Mouse (Mus musculus): ENCODE results near the gene Cds2. TPM values are rescaled to one million over a fixed set of nuclear protein-coding genes. Genes with fewer than 3 reads are reported as not detected.
"Not testable (repeated sequence)": the region's sequence is repeated elsewhere in the genome, so short reads cannot be mapped to it uniquely, and the experiment has no call there.

Cds2 gene
- polyA plus RNA-seq, 1 experiment from 2014 or later = 43.7 TPM

DNA sequence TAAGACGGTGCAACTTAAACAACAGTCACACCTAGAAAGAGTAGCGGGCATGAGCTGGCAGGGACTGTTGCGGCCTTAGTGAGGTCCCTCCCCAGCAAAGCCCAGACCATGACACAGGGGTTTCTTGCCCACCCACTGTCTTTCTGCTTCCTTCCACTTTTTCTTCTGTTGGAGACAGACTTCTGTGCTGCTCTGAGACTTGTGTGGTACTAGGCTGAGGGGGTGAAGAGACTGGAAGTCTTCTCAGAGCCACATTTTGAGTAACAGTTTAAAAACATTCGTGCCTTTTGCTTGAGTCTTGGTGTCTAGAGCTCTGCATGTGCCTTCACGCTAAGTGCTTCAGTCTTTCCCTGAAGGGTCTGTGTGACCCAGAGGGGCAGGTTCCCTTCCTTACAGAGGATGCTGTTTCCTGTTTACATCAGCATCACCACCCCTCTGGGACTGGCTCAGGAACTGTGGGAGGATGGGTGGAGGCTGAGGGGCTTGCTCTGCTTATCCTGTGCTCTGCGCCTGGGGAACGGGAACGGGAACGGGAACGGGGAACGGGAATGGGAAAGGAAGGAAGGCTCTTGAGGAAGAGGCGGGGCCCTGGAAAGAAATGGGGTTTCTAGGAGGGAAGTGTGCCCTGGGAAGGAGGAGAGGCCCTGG lies 21.7 kb downstream of the Cds2 start:
- WGBS = 88% methylated on average over 12 of the region's 12 CpGs
- Histone ChIP-seq H3K4me1 (peaks cover 27% of the 10 kb centered on the region), H3K4me2 (replicated peaks) (no peak overlapping the region), H3K27me3 (no peaks in the 10 kb centered on the region), H3K27ac (no peak overlapping the region), H3K9ac (no peak overlapping the region), H3K36me3 (no peaks in the 10 kb centered on the region), H3K9me3 (replicated peaks) (0 out of 2 replicates have a peak, but pooled peaks cover 4% of the 10 kb centered on the region), H3K4me3 (no peak overlapping the region)
- no peak for ATAC-seq (ENCODE audit: low FRiP score)

DNA sequence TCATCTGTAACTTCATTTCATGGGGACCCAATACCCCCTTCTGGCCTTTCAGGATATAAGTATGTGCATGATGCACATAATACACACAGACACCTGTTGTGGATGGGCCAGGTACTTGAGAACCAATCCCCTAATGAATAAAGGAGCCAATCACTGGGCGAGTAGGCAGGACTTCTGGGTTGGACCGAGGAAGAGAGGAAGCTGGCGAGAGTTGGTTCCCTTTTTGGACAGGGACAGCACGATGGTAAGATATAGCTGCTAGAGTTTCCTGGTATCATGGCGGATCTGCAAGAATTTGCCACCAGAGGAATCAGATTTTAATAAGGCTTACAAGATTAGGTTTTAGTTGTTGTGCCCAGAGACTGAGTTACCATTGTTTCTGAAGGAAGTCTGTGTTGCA lies 22.8 kb downstream of the Cds2 start:
- peaks cover 27% of the 10 kb centered on the region for H3K4me1 ChIP-seq
- not testable (repeated sequence) for H3K27me3 ChIP-seq; ATAC-seq (ENCODE audit: low FRiP score); H3K9ac ChIP-seq; H3K36me3 ChIP-seq; H3K27ac ChIP-seq; H3K4me3 ChIP-seq; H3K4me2 ChIP-seq (replicated peaks); H3K9me3 ChIP-seq (replicated peaks)
- 92% methylated on average over 5 of the region's 5 CpGs for WGBS

DNA sequence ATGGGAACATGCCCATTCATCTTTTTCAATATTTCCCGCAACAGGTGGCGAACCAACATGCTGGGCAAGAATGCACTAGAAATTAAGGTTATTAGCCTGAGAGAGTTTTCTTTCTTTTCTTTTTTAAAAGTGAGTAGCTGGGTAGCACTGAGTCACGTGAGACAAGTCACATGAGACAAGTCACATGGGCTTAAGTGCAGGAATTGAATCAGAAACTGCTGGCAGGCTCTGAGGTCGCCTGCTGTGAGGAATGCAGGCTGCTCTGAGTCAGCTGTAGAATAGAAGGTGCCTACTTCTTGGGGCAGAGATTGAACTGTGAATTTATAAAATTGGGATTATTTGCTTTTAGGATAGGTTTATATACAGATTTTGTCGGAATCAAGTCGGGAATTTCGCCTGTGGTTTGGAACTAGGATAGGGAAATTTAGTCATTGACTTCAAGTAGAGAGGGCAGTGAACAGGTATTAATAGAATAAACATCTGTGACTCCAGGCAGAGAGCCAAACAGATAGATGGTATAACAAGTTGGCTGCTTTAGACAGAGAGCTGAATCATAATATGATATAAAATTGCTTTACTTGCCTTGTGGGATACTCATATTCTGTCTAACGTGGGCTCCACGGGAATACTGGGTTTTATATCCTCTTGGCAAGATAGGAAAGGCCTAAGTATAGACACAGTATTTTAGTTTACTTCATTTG lies 23.6 kb downstream of the Cds2 start:
- no peak overlapping the region for H3K4me2 ChIP-seq (replicated peaks)
- H3K27ac ChIP-seq = no peak overlapping the region
- no peak for ATAC-seq (ENCODE audit: low FRiP score)
- WGBS = 91% methylated on average over 9 of the region's 9 CpGs
- peaks cover 30% of the 10 kb centered on the region for H3K4me1 ChIP-seq
- no peaks in the 10 kb centered on the region for H3K27me3 ChIP-seq
- no peak overlapping the region for H3K4me3 ChIP-seq
- 0 out of 2 replicates have a peak, but pooled peaks cover 4% of the 10 kb centered on the region for H3K9me3 ChIP-seq (replicated peaks)
- H3K9ac ChIP-seq = no peak overlapping the region
- no peaks in the 10 kb centered on the region for H3K36me3 ChIP-seq

DNA sequence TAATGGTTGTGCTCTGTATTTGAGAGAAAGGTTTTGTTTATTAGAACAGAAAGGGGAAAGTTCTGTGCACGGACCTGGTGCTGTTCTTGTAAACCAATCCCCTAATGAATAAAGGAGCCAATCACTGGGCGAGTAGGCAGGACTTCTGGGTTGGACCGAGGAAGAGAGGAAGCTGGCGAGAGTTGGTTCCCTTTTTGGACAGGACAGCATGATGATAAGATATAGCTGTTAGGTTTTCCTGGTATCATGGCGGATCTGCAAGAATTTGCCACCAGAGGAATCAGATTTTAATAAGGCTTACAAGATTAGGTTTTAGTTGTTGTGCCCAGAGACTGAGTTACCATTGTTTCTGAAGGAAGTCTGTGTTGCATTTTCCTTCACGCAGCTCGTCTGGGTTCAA lies 26.3 kb downstream of the Cds2 start:
- H3K36me3 ChIP-seq; H3K9me3 ChIP-seq (replicated peaks); H3K27ac ChIP-seq; H3K27me3 ChIP-seq; H3K4me3 ChIP-seq; H3K9ac ChIP-seq; ATAC-seq (ENCODE audit: low FRiP score); H3K4me2 ChIP-seq (replicated peaks): not testable (repeated sequence)
- H3K4me1 ChIP-seq = peaks cover 19% of the 10 kb centered on the region
- 85% methylated on average over 5 of the region's 7 CpGs for WGBS

DNA sequence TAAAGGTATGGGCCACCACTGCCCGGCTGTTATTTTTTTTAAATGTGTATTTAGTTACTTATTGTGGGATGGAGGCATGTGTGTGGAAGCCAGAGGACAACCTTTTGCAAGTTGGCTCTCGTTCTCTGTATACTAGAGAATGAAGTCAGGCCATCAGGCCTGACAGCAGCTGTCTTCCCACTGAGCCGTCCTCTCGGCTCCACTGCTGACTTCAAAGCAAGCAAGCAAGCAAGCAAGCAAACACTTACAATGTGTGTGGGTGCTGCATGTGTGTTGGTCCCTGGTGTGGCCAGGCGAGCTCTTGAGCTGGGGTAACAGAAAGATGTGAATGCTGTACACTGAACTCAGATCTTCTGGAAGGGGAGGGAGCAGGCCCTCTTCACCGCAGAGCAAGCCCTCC lies 27.9 kb downstream of the Cds2 start:
- H3K27ac ChIP-seq = no peak overlapping the region
- 69% methylated on average over 6 of the region's 6 CpGs for WGBS
- H3K27me3 ChIP-seq = no peaks in the 10 kb centered on the region
- 0 out of 2 replicates have a peak, but pooled peaks have one; percentile 29 for ATAC-seq (ENCODE audit: low FRiP score)
- H3K9me3 ChIP-seq (replicated peaks) = 0 out of 2 replicates have a peak, but pooled peaks cover 4% of the 10 kb centered on the region
- no peak overlapping the region for H3K4me2 ChIP-seq (replicated peaks)
- no peak overlapping the region for H3K9ac ChIP-seq
- H3K4me3 ChIP-seq = no peak overlapping the region
- peaks cover 17% of the 10 kb centered on the region for H3K36me3 ChIP-seq
- H3K4me1 ChIP-seq = peaks cover 16% of the 10 kb centered on the region

DNA sequence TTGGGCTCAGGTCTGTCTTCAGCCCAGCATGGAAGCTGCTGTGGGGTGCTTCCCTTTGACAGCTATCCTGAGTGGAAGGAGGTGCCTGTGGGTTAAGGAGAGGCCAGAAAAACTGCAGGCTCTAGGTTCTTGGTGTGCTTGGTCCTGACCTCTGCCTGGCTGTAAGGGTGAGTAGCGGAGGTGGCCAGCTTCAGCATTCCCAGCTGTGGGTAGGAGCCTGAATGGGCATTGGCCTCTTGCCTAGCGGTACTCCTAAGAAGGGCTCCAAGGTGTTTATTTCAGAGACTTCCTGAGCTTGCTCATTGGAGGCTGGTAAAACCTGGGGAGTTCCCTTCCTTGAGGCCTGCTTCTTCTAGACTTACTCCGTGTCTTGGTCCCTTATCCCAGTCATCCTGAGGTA lies 28.3 kb downstream of the Cds2 start:
- Histone ChIP-seq H3K4me3 (no peak overlapping the region), H3K4me2 (replicated peaks) (no peak overlapping the region), H3K4me1 (peaks cover 16% of the 10 kb centered on the region), H3K36me3 (peaks cover 22% of the 10 kb centered on the region), H3K9ac (no peak overlapping the region), H3K27ac (no peak overlapping the region), H3K9me3 (replicated peaks) (0 out of 2 replicates have a peak, but pooled peaks cover 4% of the 10 kb centered on the region), H3K27me3 (no peaks in the 10 kb centered on the region)
- 69% methylated on average over 3 of the region's 3 CpGs for WGBS
- ATAC-seq (ENCODE audit: low FRiP score) = 0 out of 2 replicates have a peak, but pooled peaks have one; percentile 29

DNA sequence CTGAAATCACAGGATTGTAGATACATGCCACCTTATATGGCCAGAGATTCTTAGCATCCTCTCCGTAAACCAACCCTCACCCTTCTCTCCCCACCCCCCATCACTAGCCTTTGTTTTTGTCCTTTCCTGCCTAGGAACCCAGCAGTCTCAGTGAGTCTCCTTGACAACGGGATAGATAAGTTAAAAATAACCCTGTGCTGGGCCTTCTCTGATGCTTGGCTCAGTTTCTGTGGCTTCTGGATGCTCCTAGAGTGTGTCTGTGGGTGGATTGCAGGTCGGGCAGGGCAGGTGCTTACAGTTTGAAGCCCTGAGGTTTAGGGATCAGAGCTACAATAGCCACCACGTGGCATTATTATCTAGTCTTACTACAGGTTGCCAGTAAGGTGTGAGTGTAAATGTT lies 29.1 kb downstream of the Cds2 start:
- H3K27me3 ChIP-seq = no peaks in the 10 kb centered on the region
- ATAC-seq (ENCODE audit: low FRiP score) = no peak
- H3K9me3 ChIP-seq (replicated peaks) = no peaks in the 10 kb centered on the region
- H3K9ac ChIP-seq = no peak overlapping the region
- H3K4me1 ChIP-seq = peaks cover 16% of the 10 kb centered on the region
- no peak overlapping the region for H3K4me3 ChIP-seq
- no peak overlapping the region for H3K27ac ChIP-seq
- H3K36me3 ChIP-seq = peaks cover 29% of the 10 kb centered on the region
- H3K4me2 ChIP-seq (replicated peaks) = no peak overlapping the region
- WGBS = 34% methylated on average over 4 of the region's 4 CpGs

DNA sequence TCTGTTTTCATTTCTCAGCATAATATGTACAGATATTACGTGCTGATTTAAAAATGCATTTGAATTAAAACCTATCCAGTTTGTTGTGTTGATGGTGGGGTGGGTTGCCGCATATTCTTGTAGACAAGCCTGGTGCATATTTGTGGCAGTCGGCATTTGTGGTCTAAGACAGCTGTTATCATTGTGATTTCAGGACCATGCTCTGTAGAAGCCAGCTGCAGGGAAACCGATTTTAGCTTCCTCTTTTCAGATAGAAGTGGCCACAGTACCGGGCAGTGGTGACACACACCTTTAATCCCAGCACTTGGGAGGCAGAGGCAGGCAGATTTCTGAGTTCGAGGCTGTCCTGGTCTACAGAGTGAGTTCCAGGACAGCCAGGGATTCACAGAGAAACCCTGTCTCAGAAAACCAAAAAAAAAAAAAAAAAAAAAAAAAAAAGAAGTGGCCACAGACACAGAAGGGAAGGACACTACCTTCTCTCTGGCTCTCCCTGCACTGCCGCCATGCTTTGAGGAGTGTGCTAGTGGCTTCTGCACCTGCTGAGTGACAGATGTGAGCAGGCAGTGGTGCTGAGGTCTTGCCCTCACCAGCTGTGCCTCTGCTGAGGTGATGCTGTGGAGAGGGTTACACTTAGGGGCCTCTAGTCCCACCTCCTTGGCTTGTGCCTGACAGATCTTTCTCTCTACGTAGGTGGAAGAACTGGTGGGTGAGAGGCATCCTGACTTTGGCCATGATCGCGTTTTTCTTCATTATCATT lies 30.9 kb downstream of the Cds2 start:
- no peak overlapping the region for H3K9ac ChIP-seq
- no peak for ATAC-seq (ENCODE audit: low FRiP score)
- WGBS = 90% methylated on average over 10 of the region's 10 CpGs
- no peak overlapping the region for H3K4me3 ChIP-seq
- H3K36me3 ChIP-seq = peaks cover 47% of the 10 kb centered on the region
- no peak overlapping the region for H3K27ac ChIP-seq
- peaks cover 16% of the 10 kb centered on the region for H3K4me1 ChIP-seq
- H3K9me3 ChIP-seq (replicated peaks) = no peaks in the 10 kb centered on the region
- H3K4me2 ChIP-seq (replicated peaks) = no peak overlapping the region
- H3K27me3 ChIP-seq = no peaks in the 10 kb centered on the region

DNA sequence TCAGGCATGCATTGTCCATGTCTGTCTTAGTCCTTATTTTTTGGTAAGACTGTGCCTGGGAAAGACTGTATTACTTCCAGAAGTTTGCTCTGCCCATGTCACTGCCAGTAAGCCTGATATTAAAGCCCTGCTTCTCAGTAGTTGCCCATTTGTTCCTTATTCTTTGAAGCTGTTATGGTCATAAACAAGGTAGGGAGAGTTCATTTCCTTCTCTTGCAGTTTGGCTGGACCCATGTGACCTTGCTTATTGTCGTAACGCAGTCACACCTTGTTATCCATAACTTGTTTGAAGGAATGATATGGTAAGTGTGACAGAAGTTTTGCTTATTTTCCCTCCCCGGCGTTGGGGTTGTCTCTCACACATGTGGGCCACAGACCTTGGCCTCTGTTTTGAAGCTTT lies 35.3 kb downstream of the Cds2 start:
- ATAC-seq (ENCODE audit: low FRiP score) = no peak
- H3K36me3 ChIP-seq = peaks cover 79% of the 10 kb centered on the region
- WGBS = 96% methylated on average over 4 of the region's 4 CpGs
- H3K4me2 ChIP-seq (replicated peaks) = no peak overlapping the region
- no peak overlapping the region for H3K9ac ChIP-seq
- H3K4me1 ChIP-seq = no peaks in the 10 kb centered on the region
- H3K27me3 ChIP-seq = no peaks in the 10 kb centered on the region
- H3K9me3 ChIP-seq (replicated peaks) = no peaks in the 10 kb centered on the region
- no peak overlapping the region for H3K4me3 ChIP-seq
- H3K27ac ChIP-seq = no peak overlapping the region

DNA sequence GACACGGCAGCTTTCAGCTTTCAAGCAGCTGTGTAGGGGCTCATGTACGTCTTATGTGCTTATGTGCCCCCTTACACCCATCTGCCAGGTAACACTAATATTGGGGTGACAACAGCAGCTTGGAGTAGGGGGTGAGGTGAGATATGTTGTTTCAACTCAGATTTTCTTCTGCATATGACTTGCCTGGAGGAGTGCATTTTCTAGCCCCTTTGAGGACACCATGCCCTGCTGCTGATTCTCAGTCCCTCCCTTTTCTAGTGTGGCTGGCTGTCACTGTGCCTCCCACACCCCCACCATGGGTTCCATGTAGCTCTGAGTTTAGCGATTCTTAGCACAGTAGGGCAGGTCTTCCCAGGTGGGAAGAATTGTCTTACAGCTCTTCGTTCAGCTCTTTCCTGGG lies 38.5 kb downstream of the Cds2 start:
- WGBS = 97% methylated on average over 4 of the region's 4 CpGs
- Histone ChIP-seq H3K9ac (no peak overlapping the region), H3K27ac (no peak overlapping the region), H3K4me2 (replicated peaks) (no peak overlapping the region), H3K27me3 (no peaks in the 10 kb centered on the region), H3K36me3 (peaks cover 78% of the 10 kb centered on the region), H3K4me3 (no peak overlapping the region), H3K4me1 (no peaks in the 10 kb centered on the region), H3K9me3 (replicated peaks) (no peaks in the 10 kb centered on the region)
- no peak for ATAC-seq (ENCODE audit: low FRiP score)

DNA sequence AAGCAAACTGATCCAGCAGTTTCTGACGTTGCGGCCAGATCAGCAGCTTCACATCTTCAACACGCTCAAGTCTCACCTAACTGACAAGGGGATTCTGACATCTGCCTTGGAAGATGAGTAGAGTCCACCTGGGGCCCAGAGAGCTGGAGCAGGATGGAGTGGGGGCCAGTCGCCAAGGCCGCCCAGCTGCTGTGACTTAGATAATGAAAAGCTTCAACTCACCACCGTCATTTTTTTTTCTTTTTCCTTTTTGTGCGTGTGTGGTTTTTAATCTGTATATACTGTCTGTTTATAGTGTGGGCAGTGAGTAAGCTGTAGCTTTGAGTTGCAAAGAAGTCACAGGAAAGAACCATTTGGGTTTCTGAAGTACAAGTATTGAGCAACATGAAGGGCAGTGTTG lies 42.2 kb downstream of the Cds2 start:
- Histone ChIP-seq H3K9ac (no peak overlapping the region), H3K36me3 (peaks cover 77% of the 10 kb centered on the region), H3K4me2 (replicated peaks) (no peak overlapping the region), H3K4me3 (no peak overlapping the region), H3K27ac (no peak overlapping the region), H3K4me1 (no peaks in the 10 kb centered on the region), H3K9me3 (replicated peaks) (no peaks in the 10 kb centered on the region), H3K27me3 (no peaks in the 10 kb centered on the region)
- no peak for ATAC-seq (ENCODE audit: low FRiP score)
- WGBS = 93% methylated on average over 7 of the region's 7 CpGs

DNA sequence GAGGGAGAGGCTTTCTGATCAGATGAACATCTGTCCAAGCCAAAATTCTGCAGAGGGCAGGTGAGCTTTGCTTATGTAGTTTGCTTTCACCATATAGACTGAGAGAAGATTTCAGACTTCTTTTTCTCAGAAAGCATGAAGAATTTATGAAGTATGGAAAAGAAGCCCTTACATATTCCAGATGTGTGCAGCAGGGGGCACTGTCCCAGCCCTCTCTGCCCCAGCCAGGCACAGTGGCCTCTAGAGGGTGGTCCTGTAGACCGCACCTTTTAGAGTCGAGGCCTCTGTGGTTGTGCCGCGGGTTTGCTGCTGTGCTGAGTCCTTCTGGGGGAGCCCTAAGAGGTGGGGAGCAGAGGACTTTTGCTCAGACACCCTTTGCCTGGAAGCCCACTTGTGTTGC lies 43.0 kb downstream of the Cds2 start:
- H3K9me3 ChIP-seq (replicated peaks) = no peaks in the 10 kb centered on the region
- H3K36me3 ChIP-seq = peaks cover 81% of the 10 kb centered on the region

More for the DNA sequence above, 43.0 kb downstream of the Cds2 start:
- Histone ChIP-seq H3K4me3 (no peak overlapping the region), H3K4me1 (no peaks in the 10 kb centered on the region), H3K9ac (no peak overlapping the region), H3K27ac (no peak overlapping the region), H3K27me3 (no peaks in the 10 kb centered on the region), H3K4me2 (replicated peaks) (no peak overlapping the region)
- 55% methylated on average over 4 of the region's 4 CpGs for WGBS
- ATAC-seq (ENCODE audit: low FRiP score) = no peak

Measured in hindbrain, embryonic 12.5 days (tissue).